Mouse (Mus musculus) CH12.LX (cell line): ENCODE measurements at regions not wholly inside any gene's neighbourhood (a gene's known extent, or its start where the extent isn't known, plus 50 kb on each side); places are given as distances from the start of the nearest gene placed in this dataset.

Experiments
- CHD2 ChIP-seq: IDR thresholded peaks from 2 replicates; pipeline ENCODE4 v1.6.1; 2011; ENCODE audit warnings: low read length, improper control_type of control experiment
- CTCF ChIP-seq, 2 experiments: IDR thresholded peaks in 1 of 2; conservative IDR thresholded peaks in 1 of 2; 2 replicates each; pipeline ENCODE4 v1.5.1; 2011 to 2012; ENCODE audit warnings: low read depth in 2 of 2, low read length in 2 of 2, improper control_type of control experiment in 1 of 2, inconsistent platforms in 1 of 2, mild to moderate bottlenecking in 1 of 2, moderate library complexity in 1 of 2
- ELF1 ChIP-seq: IDR thresholded peaks from 2 replicates; pipeline ENCODE4 v1.6.1; 2014; ENCODE audit warnings: low read depth, mild to moderate bottlenecking, inconsistent platforms, low read length, improper control_type of control experiment
- EP300 ChIP-seq: IDR thresholded peaks from 2 replicates; pipeline ENCODE4 v1.6.1; 2011; ENCODE audit warnings: low read length, improper control_type of control experiment
- ETS1 ChIP-seq: conservative IDR thresholded peaks from 2 replicates; pipeline ENCODE4 v1.6.1; 2012; ENCODE audit warnings: low read depth, mild to moderate bottlenecking, inconsistent platforms, low read length, improper control_type of control experiment, moderate library complexity
- NELFE ChIP-seq: IDR thresholded peaks from 2 replicates; pipeline ENCODE4 v1.6.1; 2011; ENCODE audit warnings: low read depth, low read length, improper control_type of control experiment
- POLR2A ChIP-seq: IDR thresholded peaks from 2 replicates; pipeline ENCODE4 v1.6.1; 2011; ENCODE audit warnings: low read depth, mild to moderate bottlenecking, improper control_type of control experiment, low read length
- SMC3 ChIP-seq: IDR thresholded peaks from 2 replicates; pipeline ENCODE4 v1.6.1; 2011; ENCODE audit warnings: low read depth, low read length, improper control_type of control experiment
- USF1 ChIP-seq: IDR thresholded peaks from 2 replicates; pipeline ENCODE4 v1.6.1; 2014; ENCODE audit warnings: low read depth, mild to moderate bottlenecking, inconsistent platforms, low read length, improper control_type of control experiment
- ZMIZ1 ChIP-seq: IDR thresholded peaks from 2 replicates; pipeline ENCODE4 v1.6.1; 2012; ENCODE audit warnings: low read depth, mild to moderate bottlenecking, inconsistent platforms, low read length, improper control_type of control experiment

DNA sequence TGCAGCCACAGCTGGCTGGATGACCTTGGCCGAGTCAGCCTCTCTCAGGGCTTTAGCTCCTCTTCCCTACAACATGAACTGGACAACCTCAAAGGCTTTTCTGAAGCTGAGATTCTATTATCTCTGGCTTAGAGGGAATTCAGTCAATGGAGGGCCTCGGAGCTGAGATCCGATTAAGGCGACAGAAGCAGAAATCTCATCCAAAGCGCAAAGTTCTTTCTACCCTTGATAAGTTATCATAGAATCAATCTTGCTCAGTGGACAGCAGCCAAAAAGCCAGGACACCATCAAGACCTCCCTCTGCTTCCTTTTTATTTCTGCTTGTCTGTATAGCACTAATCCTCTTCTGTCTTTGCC, 474.8 kb downstream of the Nedd1 start:
- TF ChIP-seq ELF1 = no peak
- no peak for TF ChIP-seq CHD2
- no peak for TF ChIP-seq ETS1
- TF ChIP-seq POLR2A = no peak
- no peak for TF ChIP-seq EP300
- TF ChIP-seq NELFE = no peak
- no peak for TF ChIP-seq CTCF (conservative IDR thresholded peaks at IDR 0.05 in 1 of 2, IDR thresholded peaks at IDR 0.05 in 1 of 2; ENCODE audit: low read depth in 2 of 2, low read length in 2 of 2)
- TF ChIP-seq ZMIZ1 = no peak
- no peak for TF ChIP-seq USF1
- TF ChIP-seq SMC3 = no peak
